Mouse (Mus musculus): Measurements from ENCODE around the gene Kif27. TPM values are rescaled to one million over a fixed set of nuclear protein-coding genes. Genes with fewer than 3 reads are reported as not detected.

The Kif27 gene
- total and polyA plus RNA-seq, 3 experiments = not detected

DNA sequence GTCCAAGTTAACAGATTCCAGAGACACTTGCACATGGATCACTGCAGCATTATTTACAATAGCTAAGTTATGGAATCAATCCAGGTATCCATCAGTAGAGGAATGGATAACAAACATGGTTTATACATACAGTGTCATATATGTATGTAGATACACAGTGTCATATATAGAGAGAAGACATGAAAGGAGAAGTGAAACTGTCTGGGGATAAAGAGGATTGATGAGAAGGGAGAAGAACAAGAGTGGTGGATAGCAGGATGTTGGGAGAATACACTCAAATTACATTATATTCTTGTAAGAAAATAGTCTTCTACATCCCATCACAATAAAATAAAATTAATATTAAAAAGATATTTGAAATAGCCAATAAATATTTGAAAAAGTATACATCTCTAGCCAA lies 5.9 kb downstream of the Kif27 start:
- dilution Hi-C loops (cut with MboI; ENCODE audit: extremely low pct_ligation_motif_present, extremely low pct_unique_long_range_greater_than_20kb, low sequenced_read_pairs) = no loop called here
- H3K79me2 ChIP-seq (replicated peaks; ENCODE audit: control insufficient read depth, extremely low read depth, insufficient read depth, poor library complexity, severe bottlenecking) = no peaks in the 10 kb centered on the region
- H3K36me3 ChIP-seq (replicated peaks in 1 of 2; ENCODE audit: control insufficient read depth in 1 of 2, insufficient read depth in 1 of 2, low read length in 1 of 2) = no peaks in the 10 kb centered on the region
- no peak for TF ChIP-seq TCF12 (IDR thresholded peaks at IDR 0.05; ENCODE audit: low read depth, low read length)
- TF ChIP-seq E2F4 (IDR thresholded peaks at IDR 0.05; ENCODE audit: insufficient replicate concordance, low read depth, low read length) = no peak
- no peak for TF ChIP-seq NRF1 (IDR thresholded peaks at IDR 0.05; ENCODE audit: low read depth, low read length)
- DNase-seq (ENCODE audit: extremely low read depth) = no peak
- no peak overlapping the region for H3K9ac ChIP-seq (ENCODE audit: insufficient read depth, low read depth)
- in situ Hi-C loops (cut with MboI; ENCODE audit: low pct_ligation_motif_present, low pct_unique_long_range_greater_than_20kb, low sequenced_read_pairs) = no loop called here
- H3K4me1 ChIP-seq (ENCODE audit: control insufficient read depth in 1 of 2, insufficient read depth in 2 of 2) = no peaks in the 10 kb centered on the region
- no peaks in the 10 kb centered on the region for H3K9me3 ChIP-seq (replicated peaks; ENCODE audit: low read length)
- H3K4me2 ChIP-seq (ENCODE audit: insufficient read depth, low read depth, poor library complexity, severe bottlenecking) = no peak overlapping the region
- no peak overlapping the region for H3K4me3 ChIP-seq (replicated peaks in 1 of 3; ENCODE audit: low read depth in 2 of 3, low read length in 2 of 3, poor library complexity in 1 of 3)
- no peaks in the 10 kb centered on the region for H3K27me3 ChIP-seq (replicated peaks)
- H3K27ac ChIP-seq (ENCODE audit: insufficient read depth, low read depth) = no peak overlapping the region

DNA sequence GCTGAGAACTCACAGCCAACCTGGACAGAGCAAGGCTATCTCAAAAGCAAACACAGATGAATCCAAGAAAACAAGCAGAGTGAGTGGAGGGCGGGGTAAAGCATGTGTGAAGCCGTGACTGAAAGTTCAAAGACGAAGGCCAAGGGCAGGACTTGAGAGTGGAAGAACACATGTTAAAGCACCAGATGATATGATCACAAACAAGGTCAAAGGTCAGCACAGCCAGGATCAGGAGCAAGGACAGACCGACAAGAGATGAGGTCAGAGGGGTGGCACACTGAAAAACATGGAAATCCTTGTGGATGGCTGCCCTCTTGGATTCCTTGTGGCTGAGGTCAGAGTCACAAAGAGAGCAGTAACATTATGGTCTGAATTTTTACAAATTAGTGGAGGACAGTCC lies 8.3 kb downstream of the Kif27 start:
- in situ Hi-C loops (cut with MboI; ENCODE audit: low pct_ligation_motif_present, low pct_unique_long_range_greater_than_20kb, low sequenced_read_pairs) (no loop called here), dilution Hi-C loops (cut with MboI; ENCODE audit: extremely low pct_ligation_motif_present, extremely low pct_unique_long_range_greater_than_20kb, low sequenced_read_pairs) (no loop called here)
- Histone ChIP-seq H3K9me3 (replicated peaks; ENCODE audit: low read length) (no peaks in the 10 kb centered on the region), H3K27ac (ENCODE audit: insufficient read depth, low read depth) (no peak overlapping the region), H3K79me2 (replicated peaks; ENCODE audit: control insufficient read depth, extremely low read depth, insufficient read depth, poor library complexity, severe bottlenecking) (no peaks in the 10 kb centered on the region), H3K36me3 (replicated peaks in 1 of 2; ENCODE audit: control insufficient read depth in 1 of 2, insufficient read depth in 1 of 2, low read length in 1 of 2) (no peaks in the 10 kb centered on the region), H3K4me1 (ENCODE audit: control insufficient read depth in 1 of 2, insufficient read depth in 2 of 2) (no peaks in the 10 kb centered on the region), H3K9ac (ENCODE audit: insufficient read depth, low read depth) (no peak overlapping the region), H3K4me3 (replicated peaks in 1 of 3; ENCODE audit: low read depth in 2 of 3, low read length in 2 of 3, poor library complexity in 1 of 3) (no peak overlapping the region), H3K4me2 (ENCODE audit: insufficient read depth, low read depth, poor library complexity, severe bottlenecking) (no peak overlapping the region), H3K27me3 (replicated peaks) (no peaks in the 10 kb centered on the region)
- DNase-seq (ENCODE audit: extremely low read depth) = no peak
- no peak for TF ChIP-seq MYC (IDR thresholded peaks at IDR 0.05; ENCODE audit: low read depth, low read length)
- no peak for TF ChIP-seq ZKSCAN1 (IDR thresholded peaks at IDR 0.05; ENCODE audit: borderline replicate concordance, low read depth, low read length)
- no peak for TF ChIP-seq JUN (IDR thresholded peaks at IDR 0.05; ENCODE audit: insufficient read depth, low read depth, low read length)
- no peak for TF ChIP-seq CHD1 (IDR thresholded peaks at IDR 0.05; ENCODE audit: low read depth, low read length)
- TF ChIP-seq EP300 (IDR thresholded peaks at IDR 0.05; ENCODE audit: low read length) = no peak
- TF ChIP-seq SIN3A (IDR thresholded peaks at IDR 0.05; ENCODE audit: low read length) = no peak
- no peak for TF ChIP-seq CHD2 (IDR thresholded peaks at IDR 0.05; ENCODE audit: low read length)
- TF ChIP-seq BHLHE40 (IDR thresholded peaks at IDR 0.05; ENCODE audit: low read depth, low read length) = no peak
- no peak for TF ChIP-seq POLR2A (IDR thresholded peaks at IDR 0.05; ENCODE audit: low read depth, low read length)
- no peak for TF ChIP-seq NELFE (IDR thresholded peaks at IDR 0.05; ENCODE audit: low read depth, low read length)
- TF ChIP-seq CTCF (conservative IDR thresholded peaks at IDR 0.05 in 1 of 2, IDR thresholded peaks at IDR 0.05 in 1 of 2; ENCODE audit: low read depth in 2 of 2, low read length in 2 of 2) = no peak
- TF ChIP-seq PAX5 (IDR thresholded peaks at IDR 0.05; ENCODE audit: low read length) = no peak
- TF ChIP-seq UBTF (IDR thresholded peaks at IDR 0.05; ENCODE audit: low read depth, low read length) = no peak
- TF ChIP-seq TCF12 (IDR thresholded peaks at IDR 0.05; ENCODE audit: low read depth, low read length) = no peak
- no peak for TF ChIP-seq USF2 (conservative IDR thresholded peaks at IDR 0.05; ENCODE audit: low read depth, low read length)
- no peak for TF ChIP-seq JUND (conservative IDR thresholded peaks at IDR 0.05; ENCODE audit: low read depth, low read length)

All from CH12.LX (cell line).